Mouse (Mus musculus) embryonic stem cell, embryonic (primary cell): ENCODE results near the gene Tex9.
"Not testable (repeated sequence)": the region's sequence is repeated elsewhere in the genome, so short reads cannot be mapped to it uniquely, and the experiment has no call there.

Experiments
- CTCF ChIA-PET, 4 experiments: fragments of 300-600 bp in 2 of 4; fragments of 350-600 bp in 2 of 4; sonication (Branson Sonifier 250); formaldehyde crosslinking; loops; one replicate each; lab custom pipeline; 2022; ENCODE audit warnings: inconsistent platforms in 2 of 4; lab: Charles Lee
- POLR2A ChIA-PET, 4 experiments: fragments of 300-600 bp in 2 of 4; fragments of 350-600 bp in 2 of 4; sonication (Branson Sonifier 250); formaldehyde crosslinking; loops; one replicate each; lab custom pipeline; 2022; ENCODE audit warnings: antibody characterized with exemption in 4 of 4, inconsistent platforms in 1 of 4; lab: Charles Lee

The Tex9 gene

GRCm38 (mm10) chr9:72458233-72458632 is 33.8 kb downstream of the Tex9 start:
- CTCF ChIA-PET = interaction anchor here in 3 of 4 experiments (1.1 to 2.5 kb wide), 7 partner anchors 9 to 137 kb away, joined by 3 to 10 read pairs (median 4); no protein-coding TSS in a partner anchor
- POLR2A ChIA-PET = interaction anchor here in 1 of 4 experiments (2.9 kb wide), 1 partner anchor 9 kb away, joined by 13 read pairs; no protein-coding TSS in a partner anchor

- CTCF ChIA-PET = interaction anchor here in 2 of 4 experiments (0.7 to 2.5 kb wide), 4 partner anchors 8 to 75 kb away, joined by 3 to 10 read pairs (median 4); no protein-coding TSS in a partner anchor
- POLR2A ChIA-PET = interaction anchor here in 2 of 4 experiments (0.7 to 1.3 kb wide), 3 partner anchors 75 to 183 kb away, joined by 3 to 5 read pairs (median 3); no protein-coding TSS in a partner anchor
Measured at GRCm38 (mm10) chr9:72456374-72456773, 35.6 kb downstream of the Tex9 start.

- POLR2A ChIA-PET = interaction anchor here in 1 of 4 experiments (1.1 kb wide), 1 partner anchor 77 kb away, joined by 4 read pairs; no protein-coding TSS in a partner anchor
- CTCF ChIA-PET = not testable (repeated sequence)
Measured at GRCm38 (mm10) chr9:72454281-72454680, 37.7 kb downstream of the Tex9 start.

GRCm38 (mm10) chr9:72451111-72451510 is 40.9 kb downstream of the Tex9 start:
- POLR2A ChIA-PET = interaction anchor here in 1 of 4 experiments (0.6 to 1.2 kb wide), 3 partner anchors 12 to 189 kb away, joined by 3 to 5 read pairs (median 4); no protein-coding TSS in a partner anchor
- CTCF ChIA-PET = interaction anchor here in 2 of 4 experiments (0.6 to 2.3 kb wide), 2 partner anchors 13 to 80 kb away, joined by 8 to 10 read pairs; partner anchors contain the start of gene Rfx7 (in 1 of the 2)

- ChIA-PET CTCF (interaction anchor here in 2 of 4 experiments (0.6 to 1.6 kb wide), 3 partner anchors 8 to 565 kb away, joined by 3 to 10 read pairs (median 4); no protein-coding TSS in a partner anchor), POLR2A (interaction anchor here in 2 of 4 experiments (0.6 to 3.0 kb wide), 7 partner anchors 8 to 190 kb away, joined by 3 to 13 read pairs (median 4); partner anchors contain the start of genes Mns1 (in 1 of the 2) and Rfx7 (in 1 of the 2))
Measured at GRCm38 (mm10) chr9:72450363-72450762, 41.6 kb downstream of the Tex9 start.

GRCm38 (mm10) chr9:72449841-72450240 is 42.2 kb downstream of the Tex9 start:
- ChIA-PET POLR2A (interaction anchor here in 3 of 4 experiments (0.7 to 3.0 kb wide), 7 partner anchors 8 to 476 kb away, joined by 3 to 13 read pairs (median 5); partner anchors contain the start of genes Mns1 (in 2 of the 3), Pygo1 (in 1 of the 3) and Rfx7 (in 1 of the 3)), CTCF (interaction anchor here in 3 of 4 experiments (0.6 to 2.5 kb wide), 6 partner anchors 7 to 565 kb away, joined by 3 to 19 read pairs (median 7); partner anchors contain the start of gene Mns1 (in 1 of the 3))

GRCm38 (mm10) chr9:72449367-72449766 is 42.6 kb downstream of the Tex9 start:
- POLR2A ChIA-PET = interaction anchor here in 3 of 4 experiments (0.7 to 3.0 kb wide), 6 partner anchors 8 to 476 kb away, joined by 3 to 13 read pairs (median 4); partner anchors contain the start of genes Mns1 (in 2 of the 3), Pygo1 (in 1 of the 3) and Rfx7 (in 1 of the 3)

GRCm38 (mm10) chr9:72448026-72448425 is 44.0 kb downstream of the Tex9 start:
- CTCF ChIA-PET = interaction anchor here (0.6 to 2.5 kb wide), 18 partner anchors 9 to 1823 kb away, joined by 3 to 19 read pairs (median 3); partner anchors contain the start of gene Mns1 (in 1 of the 4)
- POLR2A ChIA-PET = interaction anchor here (0.5 to 3.0 kb wide), 11 partner anchors 9 to 507 kb away, joined by 3 to 13 read pairs (median 4); partner anchors contain the start of gene Mns1 (in 4 of the 4)

More at GRCm38 (mm10) chr9:72449367-72449766, 42.6 kb downstream of the Tex9 start:
- CTCF ChIA-PET = interaction anchor here in 2 of 4 experiments (1.0 to 2.5 kb wide), 5 partner anchors 8 to 24 kb away, joined by 3 to 19 read pairs (median 7); partner anchors contain the start of gene Mns1 (in 1 of the 2)

GRCm38 (mm10) chr9:72441927-72442715 is 49.9 kb downstream of the Tex9 start:
- CTCF ChIA-PET = interaction anchor here in 2 of 4 experiments (0.5 kb wide), 2 partner anchors 275 to 639 kb away, joined by 3 read pairs; no protein-coding TSS in a partner anchor
- POLR2A ChIA-PET = interaction anchor here in 2 of 4 experiments (0.7 to 1.1 kb wide), 5 partner anchors 8 to 1456 kb away, joined by 3 to 6 read pairs (median 3); no protein-coding TSS in a partner anchor

- POLR2A ChIA-PET = interaction anchor here in 2 of 4 experiments (0.6 to 1.1 kb wide), 5 partner anchors 9 to 779 kb away, joined by 3 read pairs; no protein-coding TSS in a partner anchor
Measured at GRCm38 (mm10) chr9:72440948-72441926, 50.8 kb downstream of the Tex9 start.

GRCm38 (mm10) chr9:72440358-72440757 is 51.7 kb downstream of the Tex9 start:
- ChIA-PET CTCF (no interaction called here), POLR2A (no interaction called here)

More at GRCm38 (mm10) chr9:72440948-72441926, 50.8 kb downstream of the Tex9 start:
- CTCF ChIA-PET = interaction anchor here in 2 of 4 experiments (0.5 to 0.6 kb wide), 2 partner anchors 139 to 640 kb away, joined by 3 read pairs; no protein-coding TSS in a partner anchor

GRCm38 (mm10) chr9:72438749-72439148 is 53.3 kb downstream of the Tex9 start:
- CTCF ChIA-PET = interaction anchor here (0.6 to 2.3 kb wide), 9 partner anchors 9 to 119 kb away, joined by 3 to 19 read pairs (median 4); no protein-coding TSS in a partner anchor
- POLR2A ChIA-PET = interaction anchor here (0.5 to 2.2 kb wide), 24 partner anchors 9 to 374 kb away, joined by 3 to 13 read pairs (median 4); no protein-coding TSS in a partner anchor

- POLR2A ChIA-PET = interaction anchor here (0.5 to 2.2 kb wide), 24 partner anchors 10 to 375 kb away, joined by 3 to 13 read pairs (median 4); no protein-coding TSS in a partner anchor
- CTCF ChIA-PET = interaction anchor here (0.6 to 2.3 kb wide), 11 partner anchors 8 to 120 kb away, joined by 3 to 19 read pairs (median 3); no protein-coding TSS in a partner anchor
Measured at GRCm38 (mm10) chr9:72437822-72438701, 54.0 kb downstream of the Tex9 start, which contains the start of gene Mns1. Gene Mns1, plus strand, starts transcription at chr9:72438011.

GRCm38 (mm10) chr9:72434876-72435275 is 57.1 kb downstream of the Tex9 start:
- ChIA-PET POLR2A (no interaction called here), CTCF (interaction anchor here in 2 of 4 experiments (0.6 to 0.9 kb wide), 2 partner anchors 26 to 128 kb away, joined by 4 to 8 read pairs; no protein-coding TSS in a partner anchor)

- POLR2A ChIA-PET = no interaction called here
- CTCF ChIA-PET = no interaction called here
Measured at GRCm38 (mm10) chr9:72427861-72428260, 64.2 kb downstream of the Tex9 start.
